Mouse (Mus musculus) kidney, postnatal 36 days (tissue): Measurements from ENCODE around the gene Angptl6.
"Not testable (repeated sequence)": the region's sequence is repeated elsewhere in the genome, so short reads cannot be mapped to it uniquely, and the experiment has no call there.

Source experiments
- DNase-seq, 2 experiments: peaks; one replicate each; pipeline ENCODE4 v3.0.0; 2021 to 2022; ENCODE audit warnings: mixed read lengths in 2 of 2

The Angptl6 gene

DNA sequence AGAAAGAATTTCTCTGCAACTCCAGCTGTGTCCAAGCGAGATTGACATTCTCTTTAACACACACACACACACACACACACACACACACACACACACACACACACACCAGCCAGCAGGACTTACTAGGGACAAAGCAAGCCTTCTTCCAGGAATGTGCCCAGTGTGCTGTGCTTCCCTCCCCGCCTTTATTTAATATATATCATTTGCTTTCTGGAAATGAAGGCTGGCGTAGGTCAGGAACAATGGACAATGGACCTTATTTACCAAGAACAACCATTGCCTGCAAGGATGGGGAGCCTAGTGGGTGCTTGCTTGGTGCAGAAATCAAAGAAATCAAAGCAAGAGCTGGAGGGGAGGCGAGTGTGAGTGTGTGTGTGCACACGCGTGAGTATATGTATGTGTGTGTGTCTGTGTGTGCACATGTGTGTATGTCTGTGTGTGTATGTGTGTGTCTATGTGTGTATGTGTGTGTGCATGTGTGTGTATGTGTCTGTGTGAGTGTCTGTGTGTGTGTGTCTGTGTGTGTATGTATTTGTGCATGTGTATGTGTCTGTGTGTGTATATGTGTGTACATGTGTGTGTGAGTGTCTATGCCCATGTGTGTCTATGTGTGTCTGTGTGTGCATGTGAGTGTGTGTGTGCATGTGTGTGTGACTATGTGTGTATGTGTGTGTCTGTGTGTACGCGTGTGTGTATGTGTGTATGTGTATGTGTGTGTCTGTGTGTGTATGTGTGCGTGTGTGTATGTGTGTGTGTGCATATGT, 42.2 kb downstream of the Angptl6 start:
- DNase-seq = no peak

DNA sequence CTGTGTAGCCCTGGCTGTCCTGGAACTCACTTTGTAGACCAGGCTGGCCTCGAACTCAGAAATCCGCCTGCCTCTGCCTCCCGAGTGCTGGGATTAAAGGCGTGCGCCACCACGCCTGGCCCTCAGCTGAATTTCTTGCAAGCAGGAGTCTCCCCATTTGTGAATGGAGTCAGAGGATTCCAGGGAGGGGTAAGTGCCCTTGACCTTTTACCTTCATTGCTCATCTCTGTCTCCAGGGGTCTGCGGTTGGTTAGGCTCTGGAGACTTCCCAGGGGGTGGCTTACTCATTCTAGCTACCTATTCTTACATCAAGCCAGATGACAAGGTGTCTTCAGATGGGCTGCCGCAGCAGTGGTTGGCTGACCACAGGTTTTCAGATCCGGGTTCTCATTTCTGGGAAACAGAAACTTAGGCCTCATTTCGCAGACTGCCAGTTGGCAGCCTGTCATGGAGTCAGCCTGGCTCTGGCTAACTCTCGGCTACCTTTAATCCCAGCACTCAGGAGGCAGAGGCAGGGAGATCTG, 44.0 kb downstream of the Angptl6 start:
- not testable (repeated sequence) for DNase-seq

DNA sequence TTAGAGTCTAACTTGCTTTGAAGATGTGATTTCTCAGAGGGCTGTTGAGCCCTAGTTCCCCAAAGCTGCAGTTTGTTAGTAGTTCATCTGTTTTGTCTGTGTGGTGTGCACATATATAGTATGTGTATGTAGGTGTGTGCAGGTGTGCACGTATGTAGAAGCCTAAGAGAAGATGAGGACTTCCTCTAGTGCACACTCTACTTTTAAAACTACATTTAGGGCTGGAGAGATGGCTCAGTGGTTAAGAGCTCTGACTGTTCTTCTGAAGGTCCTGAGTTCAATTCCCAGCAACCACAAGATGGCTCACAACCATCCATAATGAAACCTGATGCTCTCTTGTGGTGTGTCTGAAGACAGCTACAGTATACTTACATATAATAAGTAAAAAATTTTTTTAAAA, 44.6 kb downstream of the Angptl6 start:
- DNase-seq = no peak

DNA sequence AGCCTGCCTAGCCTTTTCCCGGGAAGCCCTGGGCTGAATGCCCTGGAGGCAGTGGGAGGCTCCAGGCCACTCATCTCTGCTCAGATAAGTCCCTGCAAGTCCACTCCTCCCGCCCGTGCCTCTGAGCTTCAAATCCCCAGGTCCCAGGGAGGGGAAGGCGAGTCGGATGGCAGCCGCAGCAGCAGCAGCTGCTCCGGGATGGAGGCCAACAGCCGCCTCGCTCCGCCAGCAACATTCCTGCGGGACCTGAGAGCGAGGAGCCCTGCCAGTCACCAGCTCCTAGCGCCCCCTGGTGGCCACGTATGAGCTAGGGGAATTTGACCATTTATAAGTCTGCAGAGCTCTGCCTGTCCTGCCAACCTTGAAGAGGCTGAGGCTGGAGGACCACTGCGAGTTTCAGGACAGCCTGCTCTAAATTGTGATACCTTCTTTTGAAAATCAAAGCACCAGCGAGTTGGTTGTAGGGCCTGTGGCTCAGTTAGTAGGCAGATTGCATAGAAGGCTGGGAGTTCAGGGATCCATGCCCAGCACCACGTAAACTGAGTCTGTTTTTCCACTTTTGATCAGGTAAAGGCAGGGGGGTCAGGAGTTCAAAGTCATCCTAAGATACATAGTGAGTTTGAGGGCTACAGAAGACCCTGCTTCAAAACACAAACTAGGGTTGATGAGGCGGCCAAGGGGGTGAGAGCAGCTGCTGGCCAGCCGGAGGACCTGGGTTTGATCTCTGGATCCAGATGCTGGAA, 48.5 kb downstream of the Angptl6 start:
- peak; percentile 93 to 99 for DNase-seq

DNA sequence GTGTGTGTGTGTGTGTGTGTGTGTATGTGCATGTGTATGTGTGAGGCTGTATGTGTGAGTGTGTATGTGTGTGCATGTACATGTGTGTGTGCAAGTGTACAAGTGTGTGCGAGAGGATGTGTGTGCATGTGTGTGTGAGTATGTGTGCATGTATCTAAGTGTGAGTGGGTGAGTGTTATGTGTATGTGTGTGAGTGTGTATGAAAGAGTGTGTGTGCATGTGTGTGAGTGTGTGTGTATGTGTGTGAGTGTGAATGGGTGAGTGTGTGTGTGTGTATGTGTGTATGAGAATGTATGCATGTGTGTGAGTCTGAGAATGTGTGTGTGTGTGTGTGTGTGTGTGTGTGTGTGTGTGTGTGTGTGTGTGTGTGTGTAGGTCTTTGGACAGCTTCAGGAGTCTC, 51.4 kb downstream of the Angptl6 start:
- DNase-seq = no peak

DNA sequence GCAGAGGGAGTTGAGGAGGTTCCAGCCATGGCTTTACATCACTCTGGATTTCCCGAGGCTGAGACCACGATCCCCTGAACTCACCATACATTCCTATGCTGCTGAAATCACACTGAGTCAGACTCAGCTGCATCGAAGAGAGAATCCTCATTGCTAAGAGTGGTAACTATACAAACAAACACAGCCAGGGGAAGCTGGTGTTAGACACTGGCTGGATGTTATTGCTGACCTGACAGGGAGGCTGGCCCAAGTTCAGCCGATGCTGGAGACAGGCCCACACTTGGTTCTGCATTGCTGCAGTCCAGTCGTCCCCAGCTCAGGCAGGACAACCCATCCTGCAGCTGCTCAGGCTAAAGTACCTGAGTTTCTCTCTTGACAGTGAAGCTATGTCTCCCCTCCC, 53.7 kb downstream of the Angptl6 start:
- no peak for DNase-seq
